Mouse (Mus musculus) stomach, postnatal 0 days (tissue): Measurements from ENCODE around the gene Naif1. TPM values are rescaled to one million over a fixed set of nuclear protein-coding genes. Genes with fewer than 3 reads are reported as not detected.

Experiments used
- ATAC-seq: fragments of 200-750 bp; cut with Nextera tagmentation; 2 replicates; pipeline ENCODE4 v1.8.0; 2017; ENCODE audit not compliant: low FRiP score, low TSS enrichment
- DNase-seq: peaks from one replicate; pipeline ENCODE4 v3.0.0-alpha.2; 2016; ENCODE audit warnings: low spot score
- H3K27ac ChIP-seq: fragments of 300-500 bp; sonication (generic); replicated peaks from 2 replicates; pipeline ENCODE4 v1.5.1; 2014; ENCODE audit warnings: mild to moderate bottlenecking, control low read depth
- H3K27me3 ChIP-seq: fragments of 300-500 bp; sonication (generic); 2 replicates; pipeline ENCODE4 v1.6.1; 2014; ENCODE audit warnings: low read length; ENCODE audit not compliant: control insufficient read depth, insufficient read depth
- H3K36me3 ChIP-seq: fragments of 300-500 bp; sonication (generic); 2 replicates; pipeline ENCODE4 v1.6.1; 2014; ENCODE audit warnings: low read length, mixed read lengths; ENCODE audit not compliant: control insufficient read depth, insufficient read depth
- H3K4me1 ChIP-seq: fragments of 300-500 bp; sonication (generic); replicated peaks from 2 replicates; pipeline ENCODE4 v1.6.1; 2014; ENCODE audit warnings: antibody characterized with exemption; ENCODE audit not compliant: control insufficient read depth, insufficient read depth
- H3K4me2 ChIP-seq: fragments of 300-500 bp; sonication (generic); replicated peaks from 2 replicates; pipeline ENCODE4 v1.6.1; 2014; ENCODE audit warnings: low read depth, mild to moderate bottlenecking, control low read depth, moderate library complexity
- H3K4me3 ChIP-seq: fragments of 300-500 bp; sonication (generic); 2 replicates; pipeline ENCODE4 v1.5.1; 2014; ENCODE audit warnings: low read depth, low read length, control low read depth
- H3K9ac ChIP-seq: fragments of 300-500 bp; sonication (generic); 2 replicates; pipeline ENCODE4 v1.6.1; 2014; ENCODE audit warnings: mild to moderate bottlenecking, low read length, control low read depth, mixed read lengths
- H3K9me3 ChIP-seq: fragments of 300-500 bp; sonication (generic); 2 replicates; pipeline ENCODE4 v1.6.1; 2016; ENCODE audit warnings: low read length; ENCODE audit not compliant: control insufficient read depth
- CTCF ChIP-seq: IDR thresholded peaks from 2 replicates; pipeline ENCODE4 v1.5.1; 2016; ENCODE audit warnings: antibody characterized with exemption, low read depth, mild to moderate bottlenecking, moderate library complexity
- EP300 ChIP-seq: optimal IDR thresholded peaks from 2 replicates; pipeline ENCODE3; 2016; ENCODE audit warnings: antibody characterized with exemption
- WGBS: fragments of 180-500 bp; shearing (Covaris S2); extraction: QIAGEN DNeasy Blood & Tissue Kit; methylation state at CpG from one replicate; pipeline ENCODE4 v1.1.7; 2014; 5-methylcytosine and 5-hydroxymethylcytosine counted together
- polyA plus RNA-seq: library from polyadenylated mRNA; unstranded; fragments of >200 nt; fragmentation: Nextera tagmentation; extraction: Ambion mirVana; gene quantifications from 2 replicates; pipeline ENCODE4 v1.2.1, GENCODE M21; 2015

Gene Naif1
- polyA plus RNA-seq, 1 experiment from 2014 or later, result 2.6 TPM

GRCm38 (mm10) chr2:32455101-32455500 is 4.8 kb downstream of the Naif1 start:
- DNase-seq (no peak), ATAC-seq (no peak)
- Histone ChIP-seq H3K27ac (no peak overlapping the region), H3K4me3 (no peak overlapping the region), H3K4me1 (peaks cover 7% of the 10 kb centered on the region), H3K9ac (no peak overlapping the region), H3K27me3 (no peaks in the 10 kb centered on the region), H3K9me3 (no peaks in the 10 kb centered on the region), H3K36me3 (peaks cover 6% of the 10 kb centered on the region; the same call in 1 of the 2 replicates), H3K4me2 (no peak overlapping the region)
- WGBS, result 83% methylated on average over 8 of the region's 8 CpGs
- TF ChIP-seq EP300 (no peak), CTCF (no peak)

- Histone ChIP-seq H3K4me3 (no peak overlapping the region), H3K9ac (no peak overlapping the region), H3K4me1 (no peaks in the 10 kb centered on the region), H3K4me2 (no peak overlapping the region), H3K9me3 (no peaks in the 10 kb centered on the region), H3K27ac (no peak overlapping the region), H3K27me3 (no peaks in the 10 kb centered on the region), H3K36me3 (peaks cover 6% of the 10 kb centered on the region; the same call in 1 of the 2 replicates)
- ATAC-seq, result peak; percentile 86
- WGBS, result 55% methylated on average over 2 of the region's 2 CpGs
- TF ChIP-seq EP300 (no peak), CTCF (no peak)
- DNase-seq, result no peak
Measured at GRCm38 (mm10) chr2:32458300-32458699, 8.0 kb downstream of the Naif1 start.

GRCm38 (mm10) chr2:32459657-32460056 is 9.4 kb downstream of the Naif1 start:
- TF ChIP-seq EP300 (no peak), CTCF (no peak)
- DNase-seq, result no peak
- no peak overlapping the region for H3K27ac ChIP-seq
- ATAC-seq, result no peak
- H3K9ac ChIP-seq, result no peak overlapping the region
- H3K9me3 ChIP-seq, result no peaks in the 10 kb centered on the region
- no peaks in the 10 kb centered on the region for H3K4me1 ChIP-seq
- no peaks in the 10 kb centered on the region for H3K27me3 ChIP-seq
- no peak overlapping the region for H3K4me2 ChIP-seq
- H3K36me3 ChIP-seq, result peaks cover 6% of the 10 kb centered on the region; the same call in 1 of the 2 replicates
- WGBS, result 77% methylated on average over 2 of the region's 2 CpGs
- no peak overlapping the region for H3K4me3 ChIP-seq

GRCm38 (mm10) chr2:32463773-32464172 is 13.5 kb downstream of the Naif1 start:
- Histone ChIP-seq H3K36me3 (no peaks in the 10 kb centered on the region), H3K4me3 (no peak overlapping the region), H3K27ac (0 out of 2 replicates have a peak overlapping the region, but pooled peaks have one; percentile 40), H3K9me3 (no peaks in the 10 kb centered on the region), H3K27me3 (no peaks in the 10 kb centered on the region), H3K4me2 (no peak overlapping the region), H3K4me1 (no peaks in the 10 kb centered on the region), H3K9ac (no peak overlapping the region)
- no peak for DNase-seq
- 70% methylated on average over 2 of the region's 2 CpGs for WGBS
- TF ChIP-seq CTCF (no peak), EP300 (no peak)
- ATAC-seq, result no peak

- 23% methylated on average over 6 of the region's 6 CpGs for WGBS
- ATAC-seq (peak; percentile 76), DNase-seq (peak; percentile 51)
- H3K9ac ChIP-seq, result no peak overlapping the region
- no peak overlapping the region for H3K4me3 ChIP-seq
- no peaks in the 10 kb centered on the region for H3K9me3 ChIP-seq
- H3K36me3 ChIP-seq, result no peaks in the 10 kb centered on the region
- H3K4me2 ChIP-seq, result no peak overlapping the region
- no peaks in the 10 kb centered on the region for H3K27me3 ChIP-seq
- no peaks in the 10 kb centered on the region for H3K4me1 ChIP-seq
- peak overlapping the region; percentile 61 for H3K27ac ChIP-seq
- TF ChIP-seq CTCF (peak; percentile 16; the same call in 1 of the 2 replicates), EP300 (no peak)
Measured at GRCm38 (mm10) chr2:32464212-32464891, 14.1 kb downstream of the Naif1 start.

- Histone ChIP-seq H3K4me3 (no peak overlapping the region), H3K9me3 (no peaks in the 10 kb centered on the region), H3K36me3 (no peaks in the 10 kb centered on the region), H3K27me3 (no peaks in the 10 kb centered on the region), H3K4me2 (no peak overlapping the region), H3K27ac (peak overlapping the region; percentile 83), H3K9ac (no peak overlapping the region), H3K4me1 (no peaks in the 10 kb centered on the region)
- ATAC-seq (peak; percentile 97), DNase-seq (peak; percentile 83)
- no peak for TF ChIP-seq CTCF
- peak; percentile 51 for TF ChIP-seq EP300
- 50% methylated on average over 6 of the region's 6 CpGs for WGBS
Measured at GRCm38 (mm10) chr2:32471001-32471680, 20.9 kb downstream of the Naif1 start.
